Mouse (Mus musculus) embryonic fibroblast, embryonic 13.5 days (primary cell): ENCODE data around the gene Bag6.

Experiments
- CTCF ChIP-seq: IDR thresholded peaks from 2 replicates; pipeline ENCODE4 v1.5.1; 2011; ENCODE audit warnings: mild to moderate bottlenecking, control low read depth, low read length, moderate library complexity, borderline replicate concordance; ENCODE audit not compliant: insufficient read depth
- POLR2A ChIP-seq: IDR thresholded peaks from 2 replicates; pipeline ENCODE4 v1.6.1; 2011; ENCODE audit warnings: low read depth, mild to moderate bottlenecking, control low read depth, low read length, moderate library complexity

GRCm38 (mm10) chr17:35090166-35090932 is 44.6 kb upstream of the Bag6 start:
- TF ChIP-seq CTCF (no peak), POLR2A (no peak)
